Mouse (Mus musculus): Measurements from ENCODE around the gene Col1a2.

Gene Col1a2

GRCm38 (mm10) chr6:4528439-4528838 is 23.8 kb downstream of the Col1a2 start:
- DNase-seq: no peak

- no peak for DNase-seq
Measured at GRCm38 (mm10) chr6:4530986-4531385, 26.4 kb downstream of the Col1a2 start.

GRCm38 (mm10) chr6:4532898-4533297 is 28.3 kb downstream of the Col1a2 start:
- DNase-seq: no peak

- DNase-seq: no peak
Measured at GRCm38 (mm10) chr6:4534462-4535079, 30.0 kb downstream of the Col1a2 start.

GRCm38 (mm10) chr6:4541926-4542715 is 37.5 kb downstream of the Col1a2 start:
- no peak for DNase-seq

GRCm38 (mm10) chr6:4544554-4544953 is 39.9 kb downstream of the Col1a2 start:
- peak; percentile 39 for DNase-seq

- peak; percentile 55 for DNase-seq
Measured at GRCm38 (mm10) chr6:4545727-4546126, 41.1 kb downstream of the Col1a2 start.

- peak; percentile 25 for DNase-seq
Measured at GRCm38 (mm10) chr6:4548894-4549293, 44.3 kb downstream of the Col1a2 start.

- DNase-seq: no peak
Measured at GRCm38 (mm10) chr6:4549846-4550548, 45.4 kb downstream of the Col1a2 start.

- DNase-seq: no peak
Measured at GRCm38 (mm10) chr6:4550549-4550915, 45.9 kb downstream of the Col1a2 start.

GRCm38 (mm10) chr6:4555366-4555765 is 50.8 kb downstream of the Col1a2 start:
- DNase-seq: no peak

GRCm38 (mm10) chr6:4557086-4557485 is 52.5 kb downstream of the Col1a2 start:
- no peak for DNase-seq

GRCm38 (mm10) chr6:4557678-4558077 is 53.1 kb downstream of the Col1a2 start:
- peak; percentile 62 for DNase-seq

- DNase-seq: no peak
Measured at GRCm38 (mm10) chr6:4561156-4561555, 56.5 kb downstream of the Col1a2 start.

GRCm38 (mm10) chr6:4561621-4562020 is 57.0 kb downstream of the Col1a2 start:
- DNase-seq: no peak

GRCm38 (mm10) chr6:4562401-4562800 is 57.8 kb downstream of the Col1a2 start:
- no peak for DNase-seq

GRCm38 (mm10) chr6:4563477-4563876 is 58.9 kb downstream of the Col1a2 start:
- DNase-seq: no peak

- DNase-seq: no peak
Measured at GRCm38 (mm10) chr6:4570412-4570811, 65.8 kb downstream of the Col1a2 start.

GRCm38 (mm10) chr6:4577756-4578155 is 73.1 kb downstream of the Col1a2 start:
- DNase-seq: no peak

- no peak for DNase-seq
Measured at GRCm38 (mm10) chr6:4578343-4578742, 73.7 kb downstream of the Col1a2 start.

GRCm38 (mm10) chr6:4579620-4580019 is 75.0 kb downstream of the Col1a2 start:
- no peak for DNase-seq

- no peak for DNase-seq
Measured at GRCm38 (mm10) chr6:4583485-4583884, 78.9 kb downstream of the Col1a2 start.

GRCm38 (mm10) chr6:4587946-4588345 is 83.3 kb downstream of the Col1a2 start:
- DNase-seq: no peak

- DNase-seq: no peak
Measured at GRCm38 (mm10) chr6:4588722-4589121, 84.1 kb downstream of the Col1a2 start.
